Mouse (Mus musculus) thymus, postnatal 4 days (tissue): ENCODE results near the gene Trip11.
"Not testable (repeated sequence)": the region's sequence is repeated elsewhere in the genome, so short reads cannot be mapped to it uniquely, and the experiment has no call there.

Source experiments
- DNase-seq: peaks from one replicate; pipeline ENCODE4 v3.0.0; 2021

Gene Trip11

GRCm38 (mm10) chr12:101912626-101913490 is at the start of gene Trip11:
Gene Trip11, minus strand, starts transcription at chr12:101913267.
- peak; percentile 89 for DNase-seq

GRCm38 (mm10) chr12:101958960-101959780 is 46.1 kb upstream of the Trip11 start:
- not testable (repeated sequence) for DNase-seq

GRCm38 (mm10) chr12:101958556-101958955 is 45.5 kb upstream of the Trip11 start:
- no peak for DNase-seq

GRCm38 (mm10) chr12:101957942-101958544 is 45.0 kb upstream of the Trip11 start, which contains the start of gene Atxn3:
Gene Atxn3, minus strand, starts transcription at chr12:101958246.
- peak; percentile 98 for DNase-seq

- no peak for DNase-seq
Measured at GRCm38 (mm10) chr12:101957079-101957941, 44.2 kb upstream of the Trip11 start.

GRCm38 (mm10) chr12:101955821-101956220 is 42.8 kb upstream of the Trip11 start:
- not testable (repeated sequence) for DNase-seq

GRCm38 (mm10) chr12:101948801-101949200 is 35.7 kb upstream of the Trip11 start:
- no peak for DNase-seq

- no peak for DNase-seq
Measured at GRCm38 (mm10) chr12:101947986-101948385, 34.9 kb upstream of the Trip11 start.

- peak; percentile 22 for DNase-seq
Measured at GRCm38 (mm10) chr12:101937572-101937971, 24.5 kb upstream of the Trip11 start.

- DNase-seq: no peak
Measured at GRCm38 (mm10) chr12:101935223-101935622, 22.2 kb upstream of the Trip11 start.

- no peak for DNase-seq
Measured at GRCm38 (mm10) chr12:101928423-101928822, 15.4 kb upstream of the Trip11 start.

GRCm38 (mm10) chr12:101922313-101922712 is 9.2 kb upstream of the Trip11 start:
- no peak for DNase-seq

GRCm38 (mm10) chr12:101919847-101920246 is 6.8 kb upstream of the Trip11 start:
- no peak for DNase-seq

GRCm38 (mm10) chr12:101917165-101917564 is 4.1 kb upstream of the Trip11 start:
- DNase-seq: no peak

GRCm38 (mm10) chr12:101911346-101911745 is 1.7 kb downstream of the Trip11 start:
- no peak for DNase-seq

GRCm38 (mm10) chr12:101910360-101910759 is 2.7 kb downstream of the Trip11 start:
- no peak for DNase-seq

GRCm38 (mm10) chr12:101905817-101906216 is 7.2 kb downstream of the Trip11 start:
- DNase-seq: peak; percentile 56

- DNase-seq: no peak
Measured at GRCm38 (mm10) chr12:101904906-101905305, 8.2 kb downstream of the Trip11 start.

GRCm38 (mm10) chr12:101904170-101904569 is 8.9 kb downstream of the Trip11 start:
- no peak for DNase-seq

- no peak for DNase-seq
Measured at GRCm38 (mm10) chr12:101899671-101900245, 13.3 kb downstream of the Trip11 start.

GRCm38 (mm10) chr12:101898966-101899365 is 14.1 kb downstream of the Trip11 start:
- DNase-seq: no peak

GRCm38 (mm10) chr12:101897113-101897512 is 16.0 kb downstream of the Trip11 start:
- DNase-seq: peak; percentile 77
